Mouse (Mus musculus) neural tube, embryonic 14.5 days (tissue): ENCODE measurements around the gene Ppfibp1. TPM values are rescaled to one million over a fixed set of nuclear protein-coding genes. Genes with fewer than 3 reads are reported as not detected.

ENCODE experiments used
- ATAC-seq: fragments of 200-750 bp; cut with Nextera tagmentation; 2 replicates; pipeline ENCODE4 v1.8.0; 2017; ENCODE audit warnings: low read depth, mild to moderate bottlenecking, moderate TSS enrichment, moderate library complexity
- H3K27ac ChIP-seq: fragments of 300-500 bp; sonication (generic); 2 replicates; pipeline ENCODE4 v1.5.1; 2014; ENCODE audit warnings: low read depth, mild to moderate bottlenecking, control low read depth, low read length, moderate library complexity, mixed read lengths
- H3K27me3 ChIP-seq: fragments of 300-500 bp; sonication (generic); 2 replicates; pipeline ENCODE4 v1.6.1; 2014; ENCODE audit warnings: low read length; ENCODE audit not compliant: control insufficient read depth, insufficient read depth
- H3K36me3 ChIP-seq: fragments of 300-500 bp; sonication (generic); 2 replicates; pipeline ENCODE4 v1.6.1; 2014; ENCODE audit warnings: low read length, mixed read lengths; ENCODE audit not compliant: control insufficient read depth, insufficient read depth
- H3K4me1 ChIP-seq: fragments of 300-500 bp; sonication (generic); 2 replicates; pipeline ENCODE4 v1.6.1; 2014; ENCODE audit warnings: low read length; ENCODE audit not compliant: control insufficient read depth, insufficient read depth
- H3K4me2 ChIP-seq: fragments of 300-500 bp; sonication (generic); 2 replicates; pipeline ENCODE4 v1.6.1; 2014; ENCODE audit warnings: mild to moderate bottlenecking, low read depth, low read length, control low read depth
- H3K4me3 ChIP-seq: fragments of 300-500 bp; sonication (generic); 2 replicates; pipeline ENCODE4 v1.5.1; 2014; ENCODE audit warnings: low read depth, low read length, control low read depth, mixed read lengths
- H3K9ac ChIP-seq: fragments of 300-500 bp; sonication (generic); replicated peaks from 2 replicates; pipeline ENCODE4 v1.6.1; 2014; ENCODE audit warnings: low read depth, mild to moderate bottlenecking, control low read depth, low read length, mixed read lengths
- H3K9me3 ChIP-seq: fragments of 300-500 bp; sonication (generic); 2 replicates; pipeline ENCODE4 v1.6.1; 2016; ENCODE audit warnings: low read length; ENCODE audit not compliant: control insufficient read depth
- whole genome bisulfite sequencing: fragments of 180-500 bp; shearing (Covaris S2); extraction: QIAGEN DNeasy Blood & Tissue Kit; methylation state at CpG from one replicate; pipeline ENCODE4 v1.1.7; 2014; 5-methylcytosine and 5-hydroxymethylcytosine counted together
- polyA plus RNA-seq: library from polyadenylated mRNA; unstranded; fragments of >200 nt; fragmentation: Nextera tagmentation; extraction: Ambion mirVana; gene quantifications from 2 replicates; pipeline ENCODE4 v1.2.1, GENCODE M21; 2014

The Ppfibp1 gene
- polyA plus RNA-seq, 1 experiment from 2014 or later: 8.5 TPM

- Histone ChIP-seq H3K27ac (no peak overlapping the region), H3K9ac (no peak overlapping the region), H3K27me3 (no peaks in the 10 kb centered on the region), H3K36me3 (no peaks in the 10 kb centered on the region), H3K4me1 (no peaks in the 10 kb centered on the region), H3K4me2 (no peak overlapping the region), H3K4me3 (no peak overlapping the region), H3K9me3 (no peaks in the 10 kb centered on the region)
- WGBS: 86% methylated on average over 3 of the region's 3 CpGs
- no peak for ATAC-seq
Observed at GRCm38 (mm10) chr6:146917396-146917795, 29.1 kb downstream of the Ppfibp1 start.

DNA sequence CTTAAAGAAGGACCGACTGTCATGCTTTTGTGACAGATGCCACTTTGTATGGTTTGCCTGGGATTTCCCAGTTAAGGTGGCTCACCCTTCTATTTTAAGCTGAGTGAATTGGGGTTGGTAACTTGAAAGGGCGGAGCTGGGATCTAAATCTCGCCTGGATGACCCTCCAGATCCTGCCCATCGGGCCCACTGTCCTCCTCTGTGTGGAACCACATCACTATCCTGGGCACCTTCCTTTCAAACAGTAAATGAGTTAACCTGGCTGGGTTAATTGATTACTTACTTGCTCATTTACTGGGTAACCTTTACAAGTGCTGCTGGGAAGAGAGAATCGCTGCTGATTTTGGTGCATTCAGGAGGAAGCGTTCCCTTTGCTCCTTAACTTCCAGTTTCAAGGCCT is 30.1 kb downstream of the Ppfibp1 start:
- no peak overlapping the region for H3K4me3 ChIP-seq
- H3K4me1 ChIP-seq: no peaks in the 10 kb centered on the region
- H3K9ac ChIP-seq: no peak overlapping the region
- no peak for ATAC-seq
- no peak overlapping the region for H3K4me2 ChIP-seq
- no peaks in the 10 kb centered on the region for H3K9me3 ChIP-seq
- no peaks in the 10 kb centered on the region for H3K36me3 ChIP-seq
- no peaks in the 10 kb centered on the region for H3K27me3 ChIP-seq
- H3K27ac ChIP-seq: no peak overlapping the region
- 90% methylated on average over 6 of the region's 6 CpGs for WGBS

DNA sequence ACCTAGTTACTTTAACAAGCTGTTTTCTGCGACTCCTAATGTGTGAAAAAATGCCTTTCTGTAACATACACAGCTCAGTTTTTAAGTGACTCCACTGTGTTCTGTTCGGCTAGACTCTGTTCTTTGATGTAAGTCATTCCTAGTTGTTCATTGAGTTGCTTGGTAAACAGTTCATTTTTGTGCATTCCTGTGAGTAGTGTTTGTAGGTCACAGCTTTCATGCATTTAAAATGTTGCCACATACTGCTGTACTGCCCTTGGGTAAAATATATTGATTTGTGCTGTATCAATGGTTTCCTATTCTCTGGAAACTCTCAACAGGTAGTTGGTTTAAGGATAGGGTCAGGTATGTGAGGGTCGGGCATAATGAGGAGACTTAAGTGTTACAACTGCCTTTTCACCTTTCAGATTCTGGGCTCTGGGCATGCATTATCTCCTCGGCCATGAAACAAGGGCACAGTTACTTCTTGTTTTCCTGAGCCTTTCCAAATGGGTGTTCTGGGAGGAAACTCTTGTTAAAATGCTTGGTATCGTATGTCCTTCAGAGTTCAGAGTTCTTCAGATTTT is 38.2 kb downstream of the Ppfibp1 start:
- Histone ChIP-seq H3K27ac (no peak overlapping the region), H3K9ac (no peak overlapping the region), H3K9me3 (no peaks in the 10 kb centered on the region), H3K36me3 (no peaks in the 10 kb centered on the region), H3K4me1 (no peaks in the 10 kb centered on the region), H3K4me2 (no peak overlapping the region), H3K4me3 (no peak overlapping the region), H3K27me3 (no peaks in the 10 kb centered on the region)
- no peak for ATAC-seq
- WGBS: 83% methylated on average over 5 of the region's 5 CpGs

GRCm38 (mm10) chr6:146928108-146928507 is 39.8 kb downstream of the Ppfibp1 start:
- no peaks in the 10 kb centered on the region for H3K9me3 ChIP-seq
- no peak for ATAC-seq
- H3K4me2 ChIP-seq: no peak overlapping the region
- no peak overlapping the region for H3K27ac ChIP-seq
- 73% methylated on average over 3 of the region's 3 CpGs for WGBS
- H3K27me3 ChIP-seq: no peaks in the 10 kb centered on the region
- no peaks in the 10 kb centered on the region for H3K36me3 ChIP-seq
- H3K4me3 ChIP-seq: no peak overlapping the region
- no peak overlapping the region for H3K9ac ChIP-seq
- no peaks in the 10 kb centered on the region for H3K4me1 ChIP-seq

GRCm38 (mm10) chr6:146929031-146929430 is 40.7 kb downstream of the Ppfibp1 start:
- ATAC-seq: peak; percentile 38; the same call in 1 of the 2 replicates
- H3K9me3 ChIP-seq: no peaks in the 10 kb centered on the region
- no peaks in the 10 kb centered on the region for H3K4me1 ChIP-seq
- WGBS: 31% methylated on average over 2 of the region's 2 CpGs
- H3K4me3 ChIP-seq: no peak overlapping the region
- no peak overlapping the region for H3K4me2 ChIP-seq
- H3K27me3 ChIP-seq: no peaks in the 10 kb centered on the region
- no peaks in the 10 kb centered on the region for H3K36me3 ChIP-seq
- H3K9ac ChIP-seq: no peak overlapping the region
- H3K27ac ChIP-seq: no peak overlapping the region

GRCm38 (mm10) chr6:146933123-146933522 is 44.8 kb downstream of the Ppfibp1 start:
- Histone ChIP-seq H3K27ac (no peak overlapping the region), H3K4me1 (no peaks in the 10 kb centered on the region), H3K27me3 (no peaks in the 10 kb centered on the region), H3K4me2 (no peak overlapping the region), H3K36me3 (no peaks in the 10 kb centered on the region), H3K9me3 (no peaks in the 10 kb centered on the region), H3K9ac (no peak overlapping the region), H3K4me3 (no peak overlapping the region)
- ATAC-seq: no peak
- WGBS: 70% methylated on average over 6 of the region's 6 CpGs

- no peaks in the 10 kb centered on the region for H3K4me1 ChIP-seq
- no peak for ATAC-seq
- 86% methylated on average over 6 of the region's 6 CpGs for WGBS
Observed at GRCm38 (mm10) chr6:146935957-146936356, 47.7 kb downstream of the Ppfibp1 start.

DNA sequence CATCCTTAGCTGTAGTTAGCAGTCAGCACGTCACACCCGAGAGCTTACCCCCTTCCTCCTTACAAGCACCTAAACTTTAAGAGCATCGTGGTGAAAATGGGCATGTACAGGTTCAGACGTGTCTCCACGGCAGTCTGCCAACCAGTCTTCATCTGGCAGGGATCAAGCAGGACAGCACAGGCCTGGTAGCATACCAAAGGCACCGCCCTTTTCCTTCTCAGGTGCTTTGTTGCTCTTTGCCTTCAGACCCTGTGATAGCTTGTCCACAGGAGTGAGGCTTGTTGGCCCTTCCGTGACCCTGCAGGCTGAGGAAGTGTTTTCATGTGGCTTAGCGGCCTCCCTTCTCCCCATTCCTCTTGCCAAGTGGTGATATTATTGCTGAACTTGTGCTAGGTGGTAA is 50.7 kb downstream of the Ppfibp1 start:
- H3K27ac ChIP-seq: no peak overlapping the region
- ATAC-seq: no peak
- no peaks in the 10 kb centered on the region for H3K36me3 ChIP-seq
- H3K9me3 ChIP-seq: no peaks in the 10 kb centered on the region
- WGBS: 93% methylated on average over 8 of the region's 8 CpGs
- H3K4me2 ChIP-seq: no peak overlapping the region
- H3K4me3 ChIP-seq: no peak overlapping the region
- no peak overlapping the region for H3K9ac ChIP-seq
- no peaks in the 10 kb centered on the region for H3K4me1 ChIP-seq
- no peaks in the 10 kb centered on the region for H3K27me3 ChIP-seq

More at GRCm38 (mm10) chr6:146935957-146936356, 47.7 kb downstream of the Ppfibp1 start:
- no peak overlapping the region for H3K4me2 ChIP-seq
- no peak overlapping the region for H3K4me3 ChIP-seq
- H3K27ac ChIP-seq: no peak overlapping the region
- no peaks in the 10 kb centered on the region for H3K27me3 ChIP-seq
- no peak overlapping the region for H3K9ac ChIP-seq
- H3K36me3 ChIP-seq: no peaks in the 10 kb centered on the region
- H3K9me3 ChIP-seq: no peaks in the 10 kb centered on the region

GRCm38 (mm10) chr6:146941505-146942275 is 53.4 kb downstream of the Ppfibp1 start:
- Histone ChIP-seq H3K9me3 (no peaks in the 10 kb centered on the region), H3K4me3 (no peak overlapping the region)
- WGBS: 89% methylated on average over 7 of the region's 7 CpGs

More at GRCm38 (mm10) chr6:146941505-146942275, 53.4 kb downstream of the Ppfibp1 start:
- Histone ChIP-seq H3K27me3 (no peaks in the 10 kb centered on the region), H3K9ac (no peak overlapping the region), H3K4me2 (no peak overlapping the region), H3K36me3 (no peaks in the 10 kb centered on the region), H3K27ac (no peak overlapping the region), H3K4me1 (no peaks in the 10 kb centered on the region)
- ATAC-seq: no peak
